Mouse (Mus musculus) forebrain, embryonic 10.5 days (tissue): ENCODE data around the gene Hoxd12. TPM values are rescaled to one million over a fixed set of nuclear protein-coding genes. Genes with fewer than 3 reads are reported as not detected.

Experiments used
- DNase-seq: peaks from one replicate; pipeline ENCODE4 v3.0.0-alpha.2; 2017; ENCODE audit warnings: low spot score; ENCODE audit errors: extremely low spot score
- H3K27ac ChIP-seq: fragments of 300-500 bp; sonication (generic); 2 replicates; pipeline ENCODE4 v1.5.1; 2016; ENCODE audit warnings: mild to moderate bottlenecking
- H3K27me3 ChIP-seq: fragments of 300-500 bp; sonication (generic); 2 replicates; pipeline ENCODE4 v1.6.1; 2016; ENCODE audit warnings: mild to moderate bottlenecking; ENCODE audit not compliant: poor library complexity, severe bottlenecking
- H3K36me3 ChIP-seq: fragments of 300-500 bp; sonication (generic); replicated peaks from 2 replicates; pipeline ENCODE4 v1.6.1; 2016; ENCODE audit warnings: mild to moderate bottlenecking, moderate library complexity
- H3K4me1 ChIP-seq: fragments of 300-500 bp; sonication (generic); 2 replicates; pipeline ENCODE4 v1.6.1; 2016
- H3K4me3 ChIP-seq: fragments of 300-500 bp; sonication (generic); 2 replicates; pipeline ENCODE4 v1.5.1; 2016; ENCODE audit warnings: mild to moderate bottlenecking, moderate library complexity
- H3K9me3 ChIP-seq: fragments of 300-500 bp; sonication (generic); 2 replicates; pipeline ENCODE4 v1.6.1; 2016; ENCODE audit warnings: mild to moderate bottlenecking, moderate library complexity
- WGBS: fragments of 180-500 bp; shearing (Covaris S2); methylation state at CpG from one replicate; pipeline ENCODE4 v1.1.7; 2016; 5-methylcytosine and 5-hydroxymethylcytosine counted together
- polyA plus RNA-seq: library from polyadenylated mRNA; unstranded; fragments of >200 nt; fragmentation: Nextera tagmentation; extraction: Ambion mirVana; gene quantifications from 2 replicates; pipeline ENCODE4 v1.2.1, GENCODE M21; 2016

Gene Hoxd12
- polyA plus RNA-seq, 1 experiment from 2014 or later = not detected

GRCm38 (mm10) chr2:74679596-74679971, 4.8 kb downstream of the Hoxd12 start:
- Histone ChIP-seq H3K36me3 (no peaks in the 10 kb centered on the region), H3K4me3 (no peak overlapping the region), H3K27ac (no peak overlapping the region), H3K4me1 (peaks cover 21% of the 10 kb centered on the region), H3K27me3 (peaks cover 100% of the 10 kb centered on the region), H3K9me3 (no peaks in the 10 kb centered on the region)
- 1% methylated on average over 26 of the region's 26 CpGs for WGBS
- DNase-seq = no peak

GRCm38 (mm10) chr2:74679980-74680379, 5.2 kb downstream of the Hoxd12 start:
- H3K4me3 ChIP-seq = no peak overlapping the region
- H3K27me3 ChIP-seq = peaks cover 100% of the 10 kb centered on the region
- H3K4me1 ChIP-seq = peaks cover 21% of the 10 kb centered on the region
- no peaks in the 10 kb centered on the region for H3K36me3 ChIP-seq
- no peak overlapping the region for H3K27ac ChIP-seq
- DNase-seq = no peak
- H3K9me3 ChIP-seq = no peaks in the 10 kb centered on the region
- 1% methylated on average over 23 of the region's 23 CpGs for WGBS

GRCm38 (mm10) chr2:74680561-74681398, 6.0 kb downstream of the Hoxd12 start:
- 1% methylated on average over 21 of the region's 21 CpGs for WGBS
- H3K36me3 ChIP-seq = no peaks in the 10 kb centered on the region
- peaks cover 15% of the 10 kb centered on the region for H3K4me1 ChIP-seq
- H3K4me3 ChIP-seq = no peak overlapping the region
- DNase-seq = no peak
- no peak overlapping the region for H3K27ac ChIP-seq
- peaks cover 100% of the 10 kb centered on the region for H3K27me3 ChIP-seq
- no peaks in the 10 kb centered on the region for H3K9me3 ChIP-seq

GRCm38 (mm10) chr2:74681594-74682531, 7.0 kb downstream of the Hoxd12 start:
- no peak for DNase-seq
- under 1% methylated on average over 75 of the region's 78 CpGs for WGBS

GRCm38 (mm10) chr2:74682796-74683195, 8.0 kb downstream of the Hoxd12 start:
- H3K4me3 ChIP-seq = peak overlapping the region; percentile 16; the same call in 1 of the 2 replicates
- no peak for DNase-seq
- peaks cover 15% of the 10 kb centered on the region for H3K4me1 ChIP-seq

More at GRCm38 (mm10) chr2:74681594-74682531, 7.0 kb downstream of the Hoxd12 start:
- H3K27ac ChIP-seq = no peak overlapping the region
- H3K4me1 ChIP-seq = peaks cover 15% of the 10 kb centered on the region
- peak overlapping the region; percentile 27; the same call in 1 of the 2 replicates for H3K4me3 ChIP-seq
- H3K9me3 ChIP-seq = no peaks in the 10 kb centered on the region
- peaks cover 100% of the 10 kb centered on the region for H3K27me3 ChIP-seq
- H3K36me3 ChIP-seq = no peaks in the 10 kb centered on the region

GRCm38 (mm10) chr2:74683471-74683951, 8.7 kb downstream of the Hoxd12 start:
- H3K4me3 ChIP-seq = no peak overlapping the region
- WGBS = under 1% methylated on average over 18 of the region's 18 CpGs
- no peaks in the 10 kb centered on the region for H3K36me3 ChIP-seq
- H3K27me3 ChIP-seq = peaks cover 100% of the 10 kb centered on the region
- H3K4me1 ChIP-seq = peaks cover 15% of the 10 kb centered on the region
- H3K27ac ChIP-seq = no peak overlapping the region
- no peak for DNase-seq
- no peaks in the 10 kb centered on the region for H3K9me3 ChIP-seq

More at GRCm38 (mm10) chr2:74682796-74683195, 8.0 kb downstream of the Hoxd12 start:
- Histone ChIP-seq H3K27me3 (peaks cover 100% of the 10 kb centered on the region), H3K27ac (no peak overlapping the region), H3K36me3 (no peaks in the 10 kb centered on the region), H3K9me3 (no peaks in the 10 kb centered on the region)
- WGBS = under 1% methylated on average over 48 of the region's 51 CpGs

GRCm38 (mm10) chr2:74684106-74684505, 9.3 kb downstream of the Hoxd12 start:
- Histone ChIP-seq H3K4me3 (no peak overlapping the region), H3K36me3 (no peaks in the 10 kb centered on the region), H3K27ac (no peak overlapping the region), H3K9me3 (no peaks in the 10 kb centered on the region), H3K27me3 (peaks cover 100% of the 10 kb centered on the region), H3K4me1 (peaks cover 15% of the 10 kb centered on the region)
- 1% methylated on average over 12 of the region's 12 CpGs for WGBS
- no peak for DNase-seq

GRCm38 (mm10) chr2:74685059-74685603, 10.3 kb downstream of the Hoxd12 start:
- H3K9me3 ChIP-seq = no peaks in the 10 kb centered on the region
- peaks cover 100% of the 10 kb centered on the region for H3K27me3 ChIP-seq
- H3K27ac ChIP-seq = no peak overlapping the region
- 10% methylated on average over 4 of the region's 4 CpGs for WGBS
- no peaks in the 10 kb centered on the region for H3K36me3 ChIP-seq
- H3K4me1 ChIP-seq = peaks cover 15% of the 10 kb centered on the region
- H3K4me3 ChIP-seq = no peak overlapping the region
- DNase-seq = no peak

- no peak for DNase-seq
- Histone ChIP-seq H3K27me3 (peaks cover 100% of the 10 kb centered on the region), H3K4me3 (no peak overlapping the region), H3K36me3 (no peaks in the 10 kb centered on the region), H3K27ac (no peak overlapping the region), H3K9me3 (no peaks in the 10 kb centered on the region), H3K4me1 (peaks cover 21% of the 10 kb centered on the region)
- WGBS = 5% methylated on average over 17 of the region's 17 CpGs
Measured at GRCm38 (mm10) chr2:74686301-74686987, 11.6 kb downstream of the Hoxd12 start.

- no peaks in the 10 kb centered on the region for H3K36me3 ChIP-seq
- no peak overlapping the region for H3K4me3 ChIP-seq
- H3K4me1 ChIP-seq = peaks cover 17% of the 10 kb centered on the region
- no peaks in the 10 kb centered on the region for H3K9me3 ChIP-seq
- no peak for DNase-seq
- peaks cover 100% of the 10 kb centered on the region for H3K27me3 ChIP-seq
- WGBS = under 1% methylated on average over 27 of the region's 27 CpGs
- H3K27ac ChIP-seq = no peak overlapping the region
Measured at GRCm38 (mm10) chr2:74686988-74687697, 12.3 kb downstream of the Hoxd12 start.

GRCm38 (mm10) chr2:74687698-74688555, 13.1 kb downstream of the Hoxd12 start:
- H3K9me3 ChIP-seq = no peaks in the 10 kb centered on the region
- peaks cover 10% of the 10 kb centered on the region for H3K4me1 ChIP-seq
- WGBS = 1% methylated on average over 31 of the region's 31 CpGs
- DNase-seq = no peak
- no peak overlapping the region for H3K27ac ChIP-seq
- no peaks in the 10 kb centered on the region for H3K36me3 ChIP-seq
- no peak overlapping the region for H3K4me3 ChIP-seq
- peaks cover 100% of the 10 kb centered on the region for H3K27me3 ChIP-seq
